Mouse (Mus musculus) liver, adult 2 months (tissue): ENCODE measurements at regions not wholly inside any gene's neighbourhood (a gene's known extent, or its start where the extent isn't known, plus 50 kb on each side); places are given as distances from the start of the nearest gene placed in this dataset.

Experiments
- DNase-seq: peaks from one replicate; pipeline ENCODE4 v3.0.0-alpha.2; 2011; ENCODE audit warnings: low read depth, low spot score; ENCODE audit errors: extremely low read depth
- H3K27ac ChIP-seq: fragments of 200-500 bp; replicated peaks from 2 replicates; pipeline ENCODE4 v1.5.1; 2012; ENCODE audit warnings: low read depth, mild to moderate bottlenecking, control low read depth, inconsistent platforms, low read length; ENCODE audit not compliant: insufficient read depth
- H3K27me3 ChIP-seq: fragments of 200-500 bp; 2 replicates; pipeline ENCODE4 v1.6.1; 2012; ENCODE audit warnings: mild to moderate bottlenecking, moderate library complexity, low read length, inconsistent platforms; ENCODE audit not compliant: control insufficient read depth, insufficient read depth
- H3K36me3 ChIP-seq: fragments of 200-500 bp; 2 replicates; pipeline ENCODE4 v1.6.1; 2012; ENCODE audit warnings: low read length, inconsistent platforms; ENCODE audit not compliant: control insufficient read depth, insufficient read depth
- H3K4me1 ChIP-seq: fragments of 200-500 bp; 2 replicates; pipeline ENCODE4 v1.6.1; 2011; ENCODE audit warnings: low read length; ENCODE audit not compliant: control insufficient read depth, insufficient read depth
- H3K4me3 ChIP-seq: fragments of 200-500 bp; 2 replicates; pipeline ENCODE4 v1.5.1; 2011; ENCODE audit warnings: low read depth, mild to moderate bottlenecking, control low read depth, low read length, moderate library complexity; ENCODE audit not compliant: insufficient read depth
- H3K79me2 ChIP-seq: fragments of 200-500 bp; 2 replicates; pipeline ENCODE4 v1.6.1; 2012; ENCODE audit warnings: inconsistent platforms, mild to moderate bottlenecking, low read length, moderate library complexity; ENCODE audit not compliant: control insufficient read depth, insufficient read depth
- H3K9ac ChIP-seq: fragments of 200-500 bp; 2 replicates; pipeline ENCODE4 v1.6.1; 2012; ENCODE audit warnings: low read depth, mild to moderate bottlenecking, control low read depth, inconsistent platforms, low read length
- CTCF ChIP-seq: fragments of 200-500 bp; IDR thresholded peaks from 2 replicates; pipeline ENCODE4 v1.5.1; 2011; ENCODE audit warnings: low read depth, low read length, control low read depth
- POLR2A ChIP-seq: fragments of 200-500 bp; IDR thresholded peaks from 2 replicates; pipeline ENCODE4 v1.6.1; 2011; ENCODE audit warnings: low read length, control low read depth; ENCODE audit not compliant: insufficient read depth; ENCODE audit errors: extremely low read depth
- WGBS: fragments of 180-500 bp; shearing (Covaris S2); methylation state at CpG from one replicate; pipeline ENCODE4 v1.1.7; 2018; 5-methylcytosine and 5-hydroxymethylcytosine counted together

DNA sequence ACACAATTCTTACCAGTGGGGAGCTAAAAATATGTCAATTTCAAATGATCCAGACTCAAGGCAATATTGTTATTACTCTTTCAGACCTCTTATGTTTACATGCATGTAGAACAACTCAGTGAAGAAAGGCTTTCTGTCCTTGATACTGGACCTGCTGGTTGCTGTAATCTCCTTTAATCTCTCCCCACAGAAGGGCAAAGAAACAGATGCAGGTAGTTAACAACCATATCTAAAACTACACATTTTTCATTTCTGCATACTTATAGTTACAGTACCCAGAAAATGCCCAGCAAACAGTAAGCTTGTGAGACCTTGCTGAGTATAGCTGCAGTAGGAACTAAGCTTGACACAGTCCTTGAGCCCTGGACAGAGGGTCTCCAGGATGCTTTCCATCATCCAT lies 585.1 kb upstream of the Stxbp6 start:
- H3K9ac ChIP-seq: no peak overlapping the region
- H3K4me1 ChIP-seq: no peaks in the 10 kb centered on the region
- H3K4me3 ChIP-seq: no peak overlapping the region
- no peaks in the 10 kb centered on the region for H3K27me3 ChIP-seq
- DNase-seq: no peak
- H3K36me3 ChIP-seq: no peaks in the 10 kb centered on the region
- no peak for TF ChIP-seq POLR2A
- TF ChIP-seq CTCF: no peak
- no peak overlapping the region for H3K27ac ChIP-seq
- no peaks in the 10 kb centered on the region for H3K79me2 ChIP-seq

DNA sequence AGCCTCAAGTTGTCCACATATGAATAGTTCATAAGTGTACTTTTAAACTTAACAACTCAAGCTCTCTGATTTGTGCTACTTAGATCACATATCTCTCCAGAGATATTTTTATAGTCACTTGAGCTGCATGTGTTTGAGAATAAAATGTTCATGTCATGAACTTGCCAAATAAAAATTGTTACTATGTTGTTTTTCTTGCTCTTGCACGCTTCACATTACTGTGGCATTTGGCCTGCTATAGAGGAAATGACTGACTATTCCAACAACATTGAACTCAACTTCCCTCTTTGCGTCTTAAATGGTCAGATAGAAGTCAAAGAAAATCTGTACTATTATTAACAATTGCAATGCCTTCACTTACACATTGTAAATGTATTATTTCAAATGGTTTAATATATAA lies 582.1 kb upstream of the Stxbp6 start:
- WGBS: 65% methylated on average over 2 of the region's 2 CpGs
- H3K9ac ChIP-seq: no peak overlapping the region
- H3K27me3 ChIP-seq: no peaks in the 10 kb centered on the region
- no peak for DNase-seq
- no peak overlapping the region for H3K4me3 ChIP-seq
- TF ChIP-seq CTCF: no peak
- TF ChIP-seq POLR2A: no peak
- H3K36me3 ChIP-seq: no peaks in the 10 kb centered on the region
- H3K79me2 ChIP-seq: no peaks in the 10 kb centered on the region
- H3K27ac ChIP-seq: no peak overlapping the region
- H3K4me1 ChIP-seq: no peaks in the 10 kb centered on the region

DNA sequence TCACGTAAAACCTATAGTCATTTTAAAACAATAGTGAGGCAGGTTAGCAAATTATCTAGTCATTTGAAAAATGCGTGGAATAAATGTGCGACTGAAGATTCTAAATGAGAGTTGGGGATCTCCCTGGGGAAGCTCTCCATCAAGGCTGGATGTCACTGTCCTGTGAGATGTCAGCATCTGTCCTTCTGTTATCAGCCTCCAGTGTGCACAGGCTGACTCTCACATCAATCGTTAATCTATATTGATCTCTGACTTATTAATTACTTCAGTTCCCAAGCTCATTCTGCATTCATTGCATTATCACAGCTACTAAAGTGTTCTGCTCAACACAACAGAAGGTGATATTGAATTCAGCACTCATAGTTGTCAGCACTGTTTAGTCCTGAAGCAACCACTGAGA lies 574.1 kb upstream of the Stxbp6 start:
- TF ChIP-seq CTCF: no peak
- no peak for TF ChIP-seq POLR2A
- 86% methylated on average over 4 of the region's 4 CpGs for WGBS

DNA sequence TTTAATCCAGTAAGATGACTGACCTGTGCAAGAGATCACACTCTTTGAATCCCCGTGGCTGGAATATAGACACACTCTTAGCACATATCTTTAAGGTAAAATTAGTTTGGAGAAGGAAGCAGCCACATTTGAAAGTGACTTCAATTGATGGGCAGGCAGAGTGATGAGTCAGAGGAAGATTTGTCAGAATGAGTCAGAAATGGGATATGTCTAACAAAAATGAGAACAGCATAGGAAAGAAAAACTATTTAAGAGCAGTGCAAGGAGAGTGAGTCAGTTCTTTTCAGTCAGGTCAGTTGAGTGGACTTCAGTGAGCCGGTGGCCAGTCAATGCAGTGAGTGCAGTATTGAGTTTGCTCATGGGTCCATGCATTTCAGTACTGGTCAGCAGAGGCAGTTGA lies 569.7 kb upstream of the Stxbp6 start:
- 76% methylated on average over 2 of the region's 2 CpGs for WGBS

More for the DNA sequence above, 574.1 kb upstream of the Stxbp6 start:
- no peak for DNase-seq
- Histone ChIP-seq H3K27ac (no peak overlapping the region), H3K4me1 (no peaks in the 10 kb centered on the region), H3K79me2 (no peaks in the 10 kb centered on the region), H3K9ac (no peak overlapping the region), H3K27me3 (no peaks in the 10 kb centered on the region), H3K36me3 (no peaks in the 10 kb centered on the region), H3K4me3 (no peak overlapping the region)

DNA sequence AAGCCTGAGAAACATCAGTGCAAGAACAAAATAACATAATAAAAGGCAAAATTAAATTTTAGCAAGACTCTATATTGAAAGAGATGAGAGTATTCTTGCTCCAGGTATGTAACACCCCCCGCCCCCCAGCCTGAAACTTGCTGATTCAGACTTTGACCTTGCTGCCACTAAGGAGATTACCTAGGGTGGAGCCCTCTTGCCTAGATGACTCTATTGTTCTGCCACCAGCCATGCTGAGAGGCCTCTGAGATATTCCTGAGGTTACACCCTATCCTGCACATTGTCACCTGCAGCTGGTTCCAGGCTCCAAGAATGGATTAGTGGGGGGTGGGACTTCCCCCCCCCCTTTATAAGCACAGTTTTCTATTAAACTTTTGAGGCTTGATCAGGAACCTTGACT lies 548.3 kb upstream of the Stxbp6 start:
- Histone ChIP-seq H3K4me3 (no peak overlapping the region), H3K36me3 (no peaks in the 10 kb centered on the region), H3K4me1 (no peaks in the 10 kb centered on the region), H3K27ac (no peak overlapping the region), H3K79me2 (no peaks in the 10 kb centered on the region), H3K9ac (no peak overlapping the region), H3K27me3 (no peaks in the 10 kb centered on the region)
- TF ChIP-seq POLR2A (no peak), CTCF (no peak)
- DNase-seq: no peak
- WGBS: 54% methylated on average over 1 of the region's 1 CpGs

More for the DNA sequence above, 569.7 kb upstream of the Stxbp6 start:
- Histone ChIP-seq H3K27me3 (no peaks in the 10 kb centered on the region), H3K36me3 (no peaks in the 10 kb centered on the region), H3K79me2 (no peaks in the 10 kb centered on the region), H3K27ac (no peak overlapping the region), H3K4me3 (no peak overlapping the region), H3K4me1 (no peaks in the 10 kb centered on the region), H3K9ac (no peak overlapping the region)
- TF ChIP-seq POLR2A (no peak), CTCF (no peak)
- no peak for DNase-seq

DNA sequence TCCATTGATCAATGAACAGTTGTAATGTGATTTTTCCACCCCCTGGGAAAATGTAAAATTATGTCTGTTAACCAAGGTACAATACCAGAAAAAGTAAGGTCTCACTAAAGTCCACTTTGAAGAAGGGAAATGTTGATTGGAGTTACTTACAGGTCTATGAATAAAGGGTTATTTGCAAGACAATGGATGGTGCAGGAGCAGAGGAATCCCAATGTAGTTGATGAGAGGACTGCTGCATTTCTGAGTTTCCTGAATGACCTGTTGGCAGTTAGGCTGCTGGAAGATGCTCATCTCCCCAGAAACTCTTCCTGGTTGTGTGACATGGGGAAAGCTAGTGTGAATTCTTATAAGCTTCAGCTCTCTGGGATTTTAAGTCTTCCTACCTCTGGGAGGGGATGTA lies 545.5 kb upstream of the Stxbp6 start:
- H3K4me1 ChIP-seq: no peaks in the 10 kb centered on the region
- DNase-seq: no peak
- no peak overlapping the region for H3K9ac ChIP-seq
- no peak for TF ChIP-seq CTCF
- TF ChIP-seq POLR2A: no peak
- no peak overlapping the region for H3K27ac ChIP-seq
- H3K4me3 ChIP-seq: no peak overlapping the region
- H3K79me2 ChIP-seq: no peaks in the 10 kb centered on the region
- H3K27me3 ChIP-seq: no peaks in the 10 kb centered on the region
- no peaks in the 10 kb centered on the region for H3K36me3 ChIP-seq
